Mouse (Mus musculus) erythroblast, embryonic 14.5 days (primary cell): ENCODE data around the gene Gm10643.

Source experiments
- GATA1 ChIP-seq: IDR thresholded peaks from 2 replicates; pipeline ENCODE4 v1.6.1; 2012; ENCODE audit warnings: low read length, inconsistent platforms, mixed read lengths
- TAL1 ChIP-seq: IDR thresholded peaks from 3 replicates; pipeline ENCODE4 v1.6.1; 2012; ENCODE audit warnings: low read length, inconsistent platforms, mixed read lengths

GRCm38 (mm10) chr8:84060245-84060644 is 4.7 kb downstream of the Gm10643 start:
- TF ChIP-seq GATA1 (no peak), TAL1 (no peak)
